Mouse (Mus musculus): Measurements from ENCODE around the gene Sumf2. TPM values are rescaled to one million over a fixed set of nuclear protein-coding genes. Genes with fewer than 3 reads are reported as not detected.

Sumf2 gene
- polyA plus RNA-seq, 1 experiment from 2014 or later = 32.4 TPM

DNA sequence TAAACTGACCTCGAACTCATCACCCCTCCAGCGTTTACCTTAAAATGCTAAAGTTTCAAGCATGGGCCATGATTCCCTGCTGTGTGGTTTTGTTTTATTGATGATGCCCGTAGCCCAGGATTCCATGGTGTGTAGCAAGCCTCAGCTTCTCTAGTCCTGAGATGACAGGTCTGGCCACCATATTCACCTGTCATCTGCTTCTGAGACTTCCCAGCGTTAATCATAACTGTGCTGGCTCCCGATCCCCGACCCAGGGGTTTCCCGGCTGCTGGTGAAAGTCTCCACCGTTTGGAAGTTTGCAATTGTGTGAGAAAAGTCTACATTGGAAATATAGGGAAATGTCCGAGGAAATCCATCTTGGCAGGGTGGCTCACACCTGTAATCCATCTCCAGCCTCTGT, 62.4 kb downstream of the Sumf2 start:
- no peak for ATAC-seq (ENCODE audit: low FRiP score)
- Histone ChIP-seq H3K9ac (replicated peaks) (peak overlapping the region; percentile 82), H3K4me1 (peaks cover 7% of the 10 kb centered on the region), H3K4me3 (replicated peaks) (peak overlapping the region; percentile 71), H3K36me3 (no peaks in the 10 kb centered on the region), H3K9me3 (replicated peaks) (no peaks in the 10 kb centered on the region), H3K27ac (replicated peaks) (peak overlapping the region; percentile 97), H3K27me3 (replicated peaks) (no peaks in the 10 kb centered on the region), H3K4me2 (peak overlapping the region; percentile 67)
- 71% methylated on average over 9 of the region's 9 CpGs for WGBS

DNA sequence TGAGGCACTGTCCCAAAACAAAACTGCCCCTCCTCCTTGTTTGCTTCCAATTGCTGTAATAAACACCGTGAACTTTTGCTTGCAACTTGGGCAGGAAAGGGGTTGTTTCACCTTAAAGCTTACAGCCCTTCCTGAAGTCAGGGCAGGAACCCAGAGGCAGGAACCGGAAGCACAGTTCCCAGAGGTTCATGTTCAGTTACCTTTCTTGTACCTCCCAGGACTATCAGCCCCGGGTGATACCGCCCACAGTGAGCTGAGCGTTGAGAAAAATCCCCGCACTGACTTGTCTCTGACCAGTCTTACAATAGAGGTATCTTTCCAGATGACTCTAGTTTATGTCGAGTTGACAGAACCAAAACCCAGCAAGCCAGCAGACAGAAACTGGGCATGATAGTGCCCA, 62.8 kb downstream of the Sumf2 start:
- no peak for ATAC-seq (ENCODE audit: low FRiP score)
- Histone ChIP-seq H3K4me3 (replicated peaks) (no peak overlapping the region), H3K4me1 (peaks cover 7% of the 10 kb centered on the region), H3K36me3 (no peaks in the 10 kb centered on the region), H3K4me2 (peak overlapping the region; percentile 67), H3K27ac (replicated peaks) (peak overlapping the region; percentile 97; the same call in 1 of the 2 replicates), H3K9ac (replicated peaks) (no peak overlapping the region), H3K27me3 (replicated peaks) (no peaks in the 10 kb centered on the region), H3K9me3 (replicated peaks) (no peaks in the 10 kb centered on the region)
- WGBS = 81% methylated on average over 7 of the region's 7 CpGs

Other genes starting within 250 kb of the Sumf2 start
- 6.5 and 6.6 TPM in 2 replicates for gene Zfp11, start 176.9 kb upstream of the Sumf2 start, polyA plus RNA-seq (2015; fragmentation: Nextera tagmentation; extraction: Ambion mirVana)
- gene Sept14, start 138.5 kb upstream of the Sumf2 start, polyA plus RNA-seq (2015; fragmentation: Nextera tagmentation; extraction: Ambion mirVana) = not detected in 2 replicates
- 169 and 174 TPM in 2 replicates for gene Mrps17, start 131.5 kb upstream of the Sumf2 start, polyA plus RNA-seq (2015; fragmentation: Nextera tagmentation; extraction: Ambion mirVana)
- 94.9 and 95.7 TPM in 2 replicates for gene Nipsnap2, start 121.9 kb upstream of the Sumf2 start, polyA plus RNA-seq (2015; fragmentation: Nextera tagmentation; extraction: Ambion mirVana)
- gene Psph, start 59.5 kb upstream of the Sumf2 start, polyA plus RNA-seq (2015; fragmentation: Nextera tagmentation; extraction: Ambion mirVana) = 33.9 and 35.0 TPM in 2 replicates
- gene Chchd2, start 40.5 kb downstream of the Sumf2 start, polyA plus RNA-seq (2015; fragmentation: Nextera tagmentation; extraction: Ambion mirVana) = 743 and 777 TPM in 2 replicates
- gene Zbed5, start 48.7 kb downstream of the Sumf2 start, polyA plus RNA-seq (2015; fragmentation: Nextera tagmentation; extraction: Ambion mirVana) = 11.1 and 13.0 TPM in 2 replicates
- 0.95 and 1.3 TPM in 2 replicates for gene Phkg1, start 51.6 kb downstream of the Sumf2 start, polyA plus RNA-seq (2015; fragmentation: Nextera tagmentation; extraction: Ambion mirVana)
- gene Nupr1l, start 61.6 kb downstream of the Sumf2 start, polyA plus RNA-seq (2015; fragmentation: Nextera tagmentation; extraction: Ambion mirVana) = 2.6 and 4.3 TPM in 2 replicates
- 28.9 and 30.5 TPM in 2 replicates for gene Vkorc1l1, start 95.0 kb downstream of the Sumf2 start, polyA plus RNA-seq (2015; fragmentation: Nextera tagmentation; extraction: Ambion mirVana)
- gene Gusb, start 156.1 kb downstream of the Sumf2 start, polyA plus RNA-seq (2015; fragmentation: Nextera tagmentation; extraction: Ambion mirVana) = 37.8 and 45.4 TPM in 2 replicates
- gene Asl, start 182.3 kb downstream of the Sumf2 start, polyA plus RNA-seq (2015; fragmentation: Nextera tagmentation; extraction: Ambion mirVana) = 38.7 and 46.2 TPM in 2 replicates
- 73.4 and 80.4 TPM in 2 replicates for gene Crcp, start 182.3 kb downstream of the Sumf2 start, polyA plus RNA-seq (2015; fragmentation: Nextera tagmentation; extraction: Ambion mirVana)
- gene Tpst1, start 226.3 kb downstream of the Sumf2 start, polyA plus RNA-seq (2015; fragmentation: Nextera tagmentation; extraction: Ambion mirVana) = 58.8 and 59.2 TPM in 2 replicates